Mouse (Mus musculus) frontal cortex, postnatal 36 days (tissue): ENCODE results near the gene Pkdcc.
A peak's percentile ranks its signal among the peaks of the same experiment; 100 is the strongest.

ENCODE experiments used
- DNase-seq, 2 experiments: peaks; one replicate each; pipeline ENCODE4 v3.0.0; 2022; ENCODE audit warnings: low spot score in 2 of 2

Gene Pkdcc

DNA sequence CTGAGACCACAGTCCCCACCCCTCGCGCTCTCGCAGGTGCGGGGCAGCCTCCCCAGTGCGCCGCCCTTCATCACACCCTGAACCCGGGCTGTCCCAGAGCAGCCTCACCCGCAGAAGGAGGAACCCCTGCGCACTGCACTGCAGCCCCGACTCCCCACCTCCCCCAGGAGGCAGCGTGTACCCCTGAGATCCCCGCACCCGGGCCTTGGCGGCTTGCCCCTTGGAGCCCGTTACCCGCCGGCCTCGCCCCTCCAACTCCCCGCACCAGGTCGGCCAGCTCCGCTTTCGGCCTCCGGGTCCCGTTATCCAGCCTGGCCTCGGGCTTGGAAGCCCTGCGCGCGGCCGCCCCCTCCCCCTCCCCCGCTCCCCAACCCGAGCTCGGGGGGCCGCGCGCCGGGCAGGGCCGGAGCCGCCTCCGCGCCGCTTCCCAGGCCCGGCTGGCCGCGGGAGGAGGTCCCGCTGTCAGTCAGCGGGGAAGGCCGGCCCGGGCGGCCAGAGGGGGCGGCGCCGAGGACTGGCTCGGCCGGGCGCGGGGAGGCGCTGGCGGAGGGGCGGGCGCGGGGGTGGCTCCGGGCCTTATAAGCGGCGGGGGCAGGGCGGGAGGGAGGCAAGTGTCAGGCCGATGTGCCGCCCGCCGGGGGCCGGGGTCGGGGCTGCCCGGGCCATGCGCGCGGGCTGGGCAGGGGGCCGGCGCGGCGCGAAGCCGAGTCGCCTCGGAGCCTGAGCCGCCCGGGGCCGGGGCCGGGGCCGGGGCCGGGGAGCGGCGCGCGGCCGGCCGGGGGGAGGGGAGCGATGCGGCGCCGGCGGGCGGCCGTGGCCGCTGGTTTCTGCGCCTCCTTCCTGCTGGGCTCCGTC, at the start of gene Pkdcc:
Pkdcc (plus strand) TSS at position 619 of the 855 bp plus-strand sequence.
- DNase-seq = peak; percentile 53 to 57

- DNase-seq = no peak
These were observed 48.9 kb upstream of the Pkdcc start for GRCm38 (mm10) chr17:83166195-83166594.

- DNase-seq = no peak
These were observed 38.9 kb upstream of the Pkdcc start for GRCm38 (mm10) chr17:83176146-83176545.

DNA sequence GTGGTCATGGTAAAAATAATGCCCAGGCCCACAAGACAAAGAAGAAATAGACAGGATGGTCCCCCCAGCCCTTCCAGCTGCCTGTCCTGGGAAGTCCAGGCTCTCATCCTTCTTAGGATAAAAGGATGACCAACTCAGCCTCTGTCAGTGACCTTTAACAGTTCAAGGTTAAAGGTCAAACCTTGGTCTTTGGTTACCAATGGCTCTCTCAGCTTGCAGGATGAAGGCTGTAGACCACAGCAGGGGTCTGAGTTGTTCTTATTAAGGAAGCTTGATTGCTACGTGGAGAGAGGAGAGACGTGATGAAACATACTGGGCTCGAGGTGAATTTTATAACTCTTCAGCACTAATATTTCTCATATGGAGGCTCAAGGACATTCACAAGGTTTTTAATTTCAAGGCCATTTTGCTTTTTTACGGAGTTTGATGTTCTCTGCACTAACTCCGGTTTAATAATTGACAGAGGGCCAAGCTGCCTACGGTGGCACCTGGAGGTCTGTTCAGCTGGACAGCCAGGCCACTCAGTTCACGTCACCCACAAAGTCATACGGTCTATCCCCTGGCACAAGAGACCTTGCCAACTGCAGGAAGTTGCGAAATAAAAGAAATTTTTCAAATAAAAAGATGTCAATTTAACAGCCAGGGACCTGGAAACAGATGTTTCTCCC, 36.5 kb upstream of the Pkdcc start:
- DNase-seq = no peak

- DNase-seq = no peak
These were observed 36.0 kb upstream of the Pkdcc start for GRCm38 (mm10) chr17:83179151-83179531.

GRCm38 (mm10) chr17:83179569-83179968, 35.5 kb upstream of the Pkdcc start:
- DNase-seq = no peak

DNA sequence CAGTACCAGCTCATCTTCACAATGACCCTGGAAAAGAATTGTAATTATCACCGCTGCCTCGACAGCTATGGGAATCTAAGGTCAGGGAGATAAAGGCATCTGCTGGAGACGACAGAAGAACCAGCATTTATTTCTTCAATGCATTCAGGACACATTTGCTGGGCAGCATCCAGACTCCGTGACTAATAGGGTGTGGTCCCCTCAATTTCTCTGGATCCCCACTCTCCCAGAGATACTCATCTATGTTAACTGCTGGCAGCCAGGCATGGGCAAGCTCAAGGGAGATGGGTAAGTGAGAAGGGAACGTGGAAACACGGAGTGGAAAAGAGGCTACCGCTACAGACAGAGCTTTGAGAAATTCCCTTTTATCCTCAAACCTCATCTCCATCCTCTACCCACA, 34.0 kb upstream of the Pkdcc start:
- DNase-seq = no peak

DNA sequence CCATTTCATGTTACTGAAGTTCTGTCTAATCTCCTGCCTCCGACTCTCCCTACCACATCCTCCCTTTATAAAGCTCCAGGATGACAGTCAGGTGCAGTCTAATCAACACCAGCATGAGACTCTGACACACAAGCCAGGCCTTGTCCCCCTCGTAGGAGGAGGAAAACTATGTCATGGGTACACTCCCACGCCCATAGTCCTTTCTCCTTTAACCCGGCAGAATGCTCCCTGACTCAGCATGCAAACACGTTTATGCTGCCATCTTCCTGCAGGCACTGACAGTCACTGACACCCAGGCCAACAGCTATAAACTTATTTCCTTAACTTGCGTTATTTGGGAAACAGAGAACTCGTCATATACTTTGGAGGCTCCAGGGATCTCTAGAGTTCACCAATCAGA, 33.5 kb upstream of the Pkdcc start:
- no peak for DNase-seq

GRCm38 (mm10) chr17:83182061-83182664, 32.9 kb upstream of the Pkdcc start:
- no peak for DNase-seq

- DNase-seq = no peak
These were observed 32.3 kb upstream of the Pkdcc start for GRCm38 (mm10) chr17:83182780-83183179.

GRCm38 (mm10) chr17:83187751-83188565, 27.1 kb upstream of the Pkdcc start:
- DNase-seq = peak in 1 of 2 experiments; percentile 5

DNA sequence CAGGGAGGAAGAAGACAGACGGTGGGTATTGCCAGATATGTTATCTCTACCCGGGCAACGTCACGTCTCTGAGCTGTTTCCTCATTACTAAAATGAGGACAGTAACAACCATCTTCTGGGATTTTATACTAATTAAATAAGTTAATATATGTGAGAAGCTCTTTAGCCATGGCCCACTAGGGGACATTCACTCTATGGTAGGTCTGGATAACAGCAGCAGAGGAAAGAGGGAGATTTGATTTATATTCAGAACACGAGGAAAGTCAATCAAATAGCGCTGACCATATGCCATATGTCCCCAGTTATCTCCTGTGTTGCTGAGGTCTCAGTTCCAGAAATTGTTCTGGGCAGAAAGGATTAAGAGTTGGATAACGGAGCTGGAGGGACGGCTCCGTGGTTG, 24.3 kb upstream of the Pkdcc start:
- no peak for DNase-seq

DNA sequence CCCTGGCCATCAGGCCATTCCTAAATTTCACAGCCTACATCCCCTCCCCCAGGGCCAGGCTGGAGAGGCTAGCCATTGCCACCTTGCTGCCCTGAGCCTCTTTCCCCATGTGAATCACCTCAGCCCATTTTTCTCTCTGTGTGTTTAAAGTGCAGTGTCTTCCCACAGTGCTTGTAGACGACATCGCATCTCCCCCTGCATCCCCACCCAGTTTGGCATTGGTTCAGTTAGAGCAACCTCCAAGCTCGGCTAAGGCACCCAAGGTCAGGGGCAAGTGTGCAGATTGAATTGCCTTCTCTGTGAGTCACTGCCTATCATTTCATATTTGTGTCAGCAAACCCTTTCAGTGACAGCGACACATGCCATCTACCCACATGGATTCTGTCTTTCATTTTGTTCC, 20.6 kb upstream of the Pkdcc start:
- no peak for DNase-seq

- no peak for DNase-seq
These were observed 17.6 kb upstream of the Pkdcc start for GRCm38 (mm10) chr17:83197361-83197923.

DNA sequence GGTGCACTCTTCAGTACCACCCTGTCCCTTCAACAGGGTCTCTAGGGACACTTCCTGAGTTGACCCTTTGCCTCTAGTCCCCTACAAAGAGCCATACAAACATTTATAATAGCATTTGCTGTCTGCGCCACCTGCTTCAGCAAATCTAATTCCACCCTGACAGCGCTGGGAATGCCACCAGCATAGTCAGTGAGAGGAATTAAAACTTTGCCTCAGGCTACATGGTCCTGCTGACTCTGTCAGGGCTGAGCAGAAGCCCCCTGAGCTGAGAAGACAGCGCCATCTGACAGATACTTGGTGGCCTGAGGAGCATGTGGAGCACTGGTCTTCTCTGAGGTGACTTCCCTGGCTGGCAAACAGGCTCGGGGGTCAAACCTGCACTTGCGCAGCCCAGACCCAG, 14.6 kb upstream of the Pkdcc start:
- DNase-seq = no peak

DNA sequence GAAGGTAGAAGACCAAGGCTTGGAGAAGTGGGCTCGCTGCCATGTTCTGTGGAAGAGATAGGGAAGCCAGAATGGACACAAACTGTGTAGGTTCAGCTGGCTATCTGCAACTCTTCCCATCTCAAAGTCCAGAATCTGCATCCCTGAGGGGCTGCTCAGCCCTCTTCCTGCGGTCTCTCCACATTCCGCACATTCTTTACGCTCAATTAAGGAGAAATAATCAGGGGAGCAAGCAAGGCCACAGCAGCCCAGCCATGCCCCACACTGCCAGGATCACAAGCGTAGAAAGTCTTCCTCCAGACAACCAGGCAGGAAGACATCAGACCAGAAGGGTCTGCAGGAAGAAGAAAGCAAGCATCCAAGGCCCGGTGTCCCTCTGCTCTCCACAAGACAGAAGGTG, 13.8 kb upstream of the Pkdcc start:
- DNase-seq = no peak

DNA sequence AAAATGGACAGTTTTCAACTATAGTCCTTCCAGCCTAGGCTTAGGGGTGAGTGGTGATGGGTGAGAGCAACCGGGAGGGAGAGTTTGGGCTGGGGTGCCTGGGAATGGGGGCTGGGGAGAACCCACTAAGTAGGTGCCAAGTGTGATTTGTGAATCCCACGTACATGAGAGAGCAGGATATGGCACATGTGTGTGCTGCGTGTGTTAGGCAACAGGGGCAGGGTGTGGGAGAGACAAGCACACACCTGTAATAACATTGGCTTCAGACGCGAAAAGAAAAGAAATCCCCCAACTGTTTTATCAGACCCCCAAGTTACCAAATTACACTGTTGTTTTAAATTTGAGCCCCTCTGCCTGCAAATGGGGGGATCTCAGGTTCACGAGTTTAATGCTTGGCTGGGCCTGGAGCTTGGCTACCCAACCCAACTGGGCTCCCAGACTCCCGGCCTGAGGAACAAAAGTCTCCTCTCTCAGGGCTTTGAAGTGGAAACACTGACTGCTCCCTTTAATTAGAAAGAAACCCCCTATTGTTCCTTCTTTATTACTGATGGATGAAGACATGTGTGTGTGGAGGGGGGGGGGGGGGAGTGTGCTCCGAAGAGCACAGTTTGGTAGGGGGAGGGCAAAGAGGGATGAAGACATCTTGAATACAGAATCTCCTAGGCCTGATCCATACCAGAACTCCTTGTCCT, 11.3 kb upstream of the Pkdcc start:
- no peak for DNase-seq

DNA sequence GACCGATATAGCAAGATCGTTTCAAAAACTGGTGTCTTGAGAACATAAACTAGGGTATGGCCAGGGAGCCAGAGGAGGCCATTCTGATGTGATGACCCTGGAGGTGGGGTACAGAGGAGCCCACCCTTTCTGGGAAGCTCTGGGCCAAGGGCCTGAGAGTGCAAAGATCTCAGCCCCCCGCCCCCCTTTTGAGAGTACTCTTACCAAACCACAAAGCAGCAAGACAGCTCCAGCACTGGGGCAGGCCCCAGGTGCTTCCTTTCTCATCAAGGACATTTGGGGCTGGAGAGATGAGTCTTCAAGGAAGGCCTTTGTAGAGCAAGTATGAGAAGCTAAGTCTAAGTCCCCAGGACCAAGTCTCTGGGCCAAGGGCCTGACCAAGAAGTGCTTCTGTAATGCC, 7.8 kb upstream of the Pkdcc start:
- DNase-seq = no peak

- DNase-seq = no peak
These were observed 6.6 kb upstream of the Pkdcc start for GRCm38 (mm10) chr17:83208455-83208854.

DNA sequence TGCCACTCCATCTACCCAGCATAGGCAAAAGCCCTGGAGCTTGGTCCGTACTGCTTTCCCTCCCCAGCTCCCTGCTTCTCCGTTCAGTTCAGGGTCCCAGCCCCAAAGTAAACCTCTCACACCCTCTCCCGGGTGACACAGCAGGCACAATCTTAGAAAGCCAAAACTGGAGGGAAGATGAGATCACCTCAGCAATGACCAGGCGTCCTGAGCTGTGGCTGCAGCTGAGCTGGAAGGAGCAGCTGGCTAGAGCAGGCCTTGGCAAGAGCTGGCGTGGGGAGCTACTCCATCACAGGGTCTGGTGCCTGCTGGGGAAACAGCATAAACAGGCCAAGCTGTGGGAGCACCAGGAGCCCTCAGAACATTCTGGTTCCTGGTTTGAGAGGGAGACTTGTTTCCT, 4.6 kb upstream of the Pkdcc start:
- no peak for DNase-seq

DNA sequence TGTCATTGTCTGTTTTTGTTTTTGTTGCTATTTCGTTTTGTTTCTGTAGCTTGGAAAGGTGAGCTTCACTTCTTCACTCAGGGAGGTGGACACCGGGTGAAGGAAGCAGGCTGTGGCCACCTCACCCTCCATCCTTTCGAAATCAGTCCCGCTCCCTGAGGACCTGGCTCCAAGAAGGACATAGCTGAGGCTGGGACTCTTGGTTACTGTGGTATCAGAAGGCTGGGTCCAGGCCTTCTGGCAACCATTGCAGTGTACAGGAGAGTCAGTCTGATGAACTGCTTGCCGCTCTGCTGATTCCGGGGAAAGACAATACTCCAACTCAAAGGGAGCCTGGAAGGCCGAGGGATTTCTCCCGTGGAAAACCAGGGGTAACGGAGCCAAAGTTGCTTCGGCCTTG, 3.9 kb upstream of the Pkdcc start:
- DNase-seq = no peak
